Mouse (Mus musculus): ENCODE data around the gene Gm21103.
"Not testable (repeated sequence)": the region's sequence is repeated elsewhere in the genome, so short reads cannot be mapped to it uniquely, and the experiment has no call there.

The Gm21103 gene

DNA sequence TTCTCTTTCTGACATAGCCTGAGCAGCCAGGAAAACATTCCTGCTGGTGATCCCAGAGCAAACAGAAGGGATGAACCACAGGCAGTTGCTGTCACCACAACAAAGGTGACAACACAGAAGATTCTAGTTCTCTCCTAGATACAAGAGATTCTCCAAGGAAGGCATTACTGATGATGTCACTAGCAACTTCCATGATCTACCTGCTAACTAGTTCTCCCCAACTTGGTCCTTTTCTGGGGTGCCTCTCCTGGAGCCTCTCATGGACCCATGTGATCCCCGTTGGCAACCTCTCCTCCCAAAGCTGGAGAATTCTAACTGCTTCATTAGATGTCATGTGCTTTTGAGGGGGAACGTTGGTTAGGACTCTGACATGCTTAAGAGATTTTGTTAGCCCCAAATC is at the start of gene Gm21103:
Gene Gm21103 (minus strand): TSS at position 101 of the 400 bp plus-strand sequence.
- DNase-seq (ENCODE audit: low spot score) = not testable (repeated sequence)

DNA sequence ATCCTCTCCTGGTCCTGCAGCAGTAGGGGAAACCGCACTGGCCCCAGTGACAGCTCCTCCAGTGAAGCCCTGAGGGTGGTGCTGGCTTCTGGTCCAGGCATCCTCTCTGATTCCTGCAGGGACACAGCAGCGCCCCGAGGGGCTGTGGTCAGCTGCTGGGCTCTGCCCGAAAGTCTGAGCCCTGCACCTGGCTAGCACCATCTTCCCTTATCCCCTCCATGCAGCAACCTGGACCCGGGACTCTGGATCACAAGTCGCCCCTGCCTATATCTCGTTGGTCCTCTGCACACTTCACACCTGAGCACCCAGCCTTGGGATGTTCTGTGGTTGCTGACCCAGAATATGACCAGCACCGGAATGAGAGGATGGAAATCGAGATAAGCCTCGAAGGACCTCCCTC is 38.9 kb upstream of the Gm21103 start, which contains the start of gene Gm3618:
Gene Gm3618 (minus strand): TSS at position 101 of the 400 bp plus-strand sequence.
- not testable (repeated sequence) for DNase-seq (ENCODE audit: low spot score)

DNA sequence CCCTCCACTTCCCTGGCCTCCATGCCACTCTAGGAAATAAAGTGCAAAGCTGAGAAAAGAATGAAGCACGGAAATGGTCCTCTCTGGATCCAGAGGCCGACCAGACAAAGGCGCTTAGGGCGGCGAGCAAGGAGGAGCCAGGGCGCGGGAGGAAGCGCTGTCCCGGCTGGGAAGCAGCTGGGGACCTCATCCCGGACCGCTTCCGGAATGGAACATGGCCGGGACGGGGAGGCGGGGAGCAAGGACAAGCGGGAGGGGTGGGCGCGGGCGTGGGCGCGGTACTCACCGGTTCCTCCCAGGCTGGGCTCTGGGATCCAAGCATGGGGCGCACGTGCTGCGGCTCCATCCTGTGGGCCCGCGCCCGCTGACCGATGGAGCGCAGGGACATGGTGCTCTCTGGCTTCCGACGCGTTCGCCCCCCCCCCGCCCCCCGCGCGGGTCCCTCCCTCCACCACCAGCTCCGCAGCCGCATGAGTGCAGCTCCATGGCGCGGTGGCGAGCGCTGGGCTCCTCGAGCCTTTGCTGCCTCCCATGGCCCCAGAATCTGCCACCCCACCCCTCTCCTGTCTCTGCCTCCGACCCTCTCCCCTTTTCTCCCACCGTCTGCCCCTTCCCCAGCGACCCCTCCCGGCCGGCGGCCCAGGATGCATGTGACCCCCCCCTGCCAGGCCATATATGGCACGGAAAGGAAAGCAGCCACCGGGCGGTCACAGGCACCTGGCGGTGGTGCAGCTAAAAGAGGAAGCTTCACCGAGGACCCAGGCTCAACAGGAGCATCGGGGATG is 17.5 kb downstream of the Gm21103 start, which contains the start of gene Gm3411:
Gene Gm3411 (minus strand): TSS at position 320 of the 785 bp plus-strand sequence.
- not testable (repeated sequence) for DNase-seq (ENCODE audit: low spot score)

Measured in layer of hippocampus, adult 9-10 months (tissue).